Mouse (Mus musculus) gonadal fat pad, adult 2 months (tissue): Measurements from ENCODE around the gene Oprd1. TPM values are rescaled to one million over a fixed set of nuclear protein-coding genes. Genes with fewer than 3 reads are reported as not detected.

Experiments
- polyA plus RNA-seq: library from polyadenylated mRNA; depleted of rRNA; stranded (reverse); fragments of >200 nt; gene quantifications from 2 replicates; pipeline ENCODE4 v1.2.3, GENCODE M21; 2012; rRNA removed

The Oprd1 gene
- polyA plus RNA-seq, 1 experiment, result 0.03 TPM

Other genes starting within 250 kb of the Oprd1 start
- gene Tmem200b, start 222.7 kb downstream of the Oprd1 start, polyA plus RNA-seq, result 9.0 and 12.7 TPM in 2 replicates
- gene Gm10300, start 69.8 kb downstream of the Oprd1 start, polyA plus RNA-seq, result 0.31 and 0.32 TPM in 2 replicates
- 22.7 and 23.9 TPM in 2 replicates for gene Epb41, start 69.2 kb downstream of the Oprd1 start, polyA plus RNA-seq
- gene Ythdf2, start 67.8 kb upstream of the Oprd1 start, polyA plus RNA-seq, result 19.2 and 21.2 TPM in 2 replicates
- gene Gmeb1, start 117.1 kb upstream of the Oprd1 start, polyA plus RNA-seq, result 11.8 and 12.5 TPM in 2 replicates
- gene Taf12, start 129.9 kb upstream of the Oprd1 start, polyA plus RNA-seq, result 9.5 and 10.9 TPM in 2 replicates
- 16.4 and 22.5 TPM in 2 replicates for gene Rab42, start 158.9 kb upstream of the Oprd1 start, polyA plus RNA-seq
- 18.9 and 25.9 TPM in 2 replicates for gene Trnau1ap, start 185.1 kb upstream of the Oprd1 start, polyA plus RNA-seq
- gene Rcc1, start 209.1 kb upstream of the Oprd1 start, polyA plus RNA-seq, result 8.5 and 10.9 TPM in 2 replicates